Mouse (Mus musculus) myocyte (in vitro differentiated cells): ENCODE measurements at regions not wholly inside any gene's neighbourhood (a gene's known extent, or its start where the extent isn't known, plus 50 kb on each side); places are given as distances from the start of the nearest gene placed in this dataset.

ENCODE experiments used
- E2F4 ChIP-seq: IDR thresholded peaks from one replicate; pipeline ENCODE4 v1.6.1; 2011; ENCODE audit warnings: mild to moderate bottlenecking, control low read depth, moderate library complexity; ENCODE audit not compliant: insufficient read depth
- MAX ChIP-seq: IDR thresholded peaks from one replicate; pipeline ENCODE4 v1.6.1; 2011; ENCODE audit warnings: low read depth, mild to moderate bottlenecking, control low read depth
- MYOD1 ChIP-seq, 3 experiments: IDR thresholded peaks; one replicate each; pipeline ENCODE4 v1.6.1; 2011; ENCODE audit warnings: control low read depth in 2 of 3, low read depth in 2 of 3, mild to moderate bottlenecking in 2 of 3, moderate library complexity in 1 of 3; ENCODE audit not compliant: insufficient read length in 2 of 3, control insufficient read depth in 1 of 3
- MYOG ChIP-seq, 3 experiments: IDR thresholded peaks; one replicate each; pipeline ENCODE4 v1.6.1; 2011; ENCODE audit warnings: control low read depth in 2 of 3, low read depth in 2 of 3, mild to moderate bottlenecking in 2 of 3; ENCODE audit not compliant: insufficient read length in 2 of 3, control insufficient read depth in 1 of 3, insufficient read depth in 1 of 3
- POLR2A ChIP-seq: IDR thresholded peaks from one replicate; pipeline ENCODE4 v1.6.1; 2011; ENCODE audit warnings: low read depth, mild to moderate bottlenecking, control low read depth, moderate library complexity; ENCODE audit not compliant: insufficient read length

DNA sequence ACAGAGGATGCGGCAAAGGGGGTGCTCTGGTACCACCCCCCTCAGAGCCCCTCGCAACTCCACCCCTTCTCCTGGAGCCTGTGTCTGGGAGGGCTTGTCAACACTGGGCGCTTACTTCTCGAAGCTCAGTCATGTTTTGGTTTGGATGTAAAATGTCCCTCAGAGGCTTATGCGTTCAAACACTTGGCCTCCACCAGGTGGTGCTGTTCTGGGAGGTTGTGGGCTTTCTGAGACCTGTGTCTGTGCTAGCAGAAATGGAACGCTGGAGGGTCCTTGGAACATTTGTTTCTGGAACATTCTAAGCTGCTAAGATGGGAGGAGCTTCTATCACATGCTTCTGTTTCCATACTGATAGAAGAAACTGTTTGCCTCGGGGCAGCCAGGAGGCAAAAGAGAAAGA is 102.6 kb upstream of the Klf13 start:
- TF ChIP-seq POLR2A: no peak
- TF ChIP-seq MAX: no peak
- TF ChIP-seq MYOD1 (IDR thresholded peaks at IDR 0.05; ENCODE audit: control insufficient read depth in 1 of 3, insufficient read length in 2 of 3, low read depth in 2 of 3): no peak
- TF ChIP-seq MYOG (IDR thresholded peaks at IDR 0.05; ENCODE audit: control insufficient read depth in 1 of 3, insufficient read depth in 1 of 3, insufficient read length in 2 of 3, low read depth in 2 of 3): no peak
- no peak for TF ChIP-seq E2F4
